Mouse (Mus musculus): ENCODE data around the gene Npas4. TPM values are rescaled to one million over a fixed set of nuclear protein-coding genes. Genes with fewer than 3 reads are reported as not detected.

The Npas4 gene
- polyA plus RNA-seq, 1 experiment = 0.02 TPM

DNA sequence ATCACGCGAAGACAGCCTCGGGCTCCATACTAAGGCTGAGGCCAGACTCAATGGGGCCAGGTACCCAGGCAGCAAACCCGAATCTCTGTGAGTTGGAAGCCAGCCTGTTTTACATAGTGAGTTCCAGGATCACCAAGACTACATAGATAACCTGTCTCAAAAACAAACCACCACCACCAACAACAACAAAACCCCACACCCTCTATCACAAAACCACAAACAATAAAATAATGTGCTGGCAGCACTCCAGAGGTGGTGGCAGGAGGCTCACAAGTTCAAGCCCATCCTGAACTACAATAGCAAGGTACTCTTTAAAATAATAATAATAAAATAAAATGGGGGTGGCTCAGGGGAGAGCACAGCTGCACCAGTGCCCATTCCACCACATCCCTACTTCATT is 46.5 kb upstream of the Npas4 start:
- Histone ChIP-seq H3K79me2 (ENCODE audit: control insufficient read depth, insufficient read depth) (peaks cover 13% of the 10 kb centered on the region), H3K27me3 (ENCODE audit: control insufficient read depth, insufficient read depth, insufficient read length) (no peaks in the 10 kb centered on the region), H3K36me3 (ENCODE audit: control insufficient read depth, insufficient read depth) (peaks cover 5% of the 10 kb centered on the region), H3ac (ENCODE audit: control insufficient read depth, insufficient read length) (no peak overlapping the region), H3K4me2 (ENCODE audit: low read depth) (no peak overlapping the region), H3K4me3 (no peak overlapping the region)
- TF ChIP-seq SRF (IDR thresholded peaks at IDR 0.05; ENCODE audit: control insufficient read depth, insufficient read length, low read depth) (no peak), TCF12 (IDR thresholded peaks at IDR 0.05; ENCODE audit: insufficient read depth, poor library complexity, severe bottlenecking) (no peak)

DNA sequence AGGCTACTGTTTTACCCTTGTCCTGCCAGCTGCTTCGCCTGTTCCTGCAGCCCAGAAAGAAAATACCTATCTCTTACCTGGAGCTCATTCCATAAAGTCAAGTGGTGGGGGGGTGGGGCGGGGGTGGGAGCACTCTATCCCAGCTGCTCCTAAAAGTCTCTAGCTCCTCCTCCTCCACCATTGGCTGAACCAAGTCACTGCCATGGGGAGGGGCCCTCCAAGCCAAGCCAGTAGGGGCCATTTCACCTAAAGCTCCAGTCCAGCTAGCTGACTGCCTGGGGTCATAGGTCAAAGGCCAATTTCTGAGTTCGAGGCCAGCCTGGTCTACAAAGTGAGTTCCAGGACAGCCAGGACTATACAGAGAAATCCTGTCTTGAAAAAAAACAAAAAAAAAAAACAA is 42.6 kb upstream of the Npas4 start:
- no peak for TF ChIP-seq REST (IDR thresholded peaks at IDR 0.05; ENCODE audit: insufficient read depth, insufficient read length)
- Histone ChIP-seq H3ac (ENCODE audit: control insufficient read depth, insufficient read length) (no peak overlapping the region), H3K4me2 (ENCODE audit: low read depth) (no peak overlapping the region), H3K79me2 (ENCODE audit: control insufficient read depth, insufficient read depth) (no peaks in the 10 kb centered on the region), H3K36me3 (ENCODE audit: control insufficient read depth, insufficient read depth) (peaks cover 7% of the 10 kb centered on the region), H3K27me3 (ENCODE audit: control insufficient read depth, insufficient read depth, insufficient read length) (no peaks in the 10 kb centered on the region), H3K4me3 (no peak overlapping the region)

DNA sequence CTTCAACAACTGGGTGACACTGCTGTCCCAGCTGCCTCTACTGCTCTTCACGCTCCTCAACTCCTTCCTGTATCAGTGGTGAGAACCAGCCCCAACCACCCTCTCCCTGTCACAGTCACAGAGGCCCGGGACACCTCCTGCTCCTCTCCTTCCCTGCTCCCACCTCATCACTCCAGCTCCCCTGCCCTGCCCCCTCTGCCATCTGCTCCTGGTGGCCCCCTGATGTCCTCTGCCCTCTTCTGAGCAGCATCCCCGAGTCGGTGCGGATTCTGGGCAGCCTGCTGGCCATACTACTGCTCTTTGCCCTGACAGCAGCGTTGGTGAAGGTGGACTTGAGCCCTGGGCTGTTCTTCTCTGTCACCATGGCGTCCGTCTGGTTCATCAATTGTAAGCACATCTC is 36.0 kb upstream of the Npas4 start:
- H3K4me3 ChIP-seq = no peak overlapping the region
- TF ChIP-seq USF1 (IDR thresholded peaks at IDR 0.05; ENCODE audit: low read depth) (no peak), REST (IDR thresholded peaks at IDR 0.05; ENCODE audit: insufficient read depth, insufficient read length) (no peak), TCF3 (IDR thresholded peaks at IDR 0.05; ENCODE audit: insufficient read length, low read depth) (no peak), MYOG (IDR thresholded peaks at IDR 0.05; ENCODE audit: control insufficient read depth in 1 of 3, insufficient read depth in 1 of 3, insufficient read length in 2 of 3, low read depth in 2 of 3) (no peak), E2F4 (IDR thresholded peaks at IDR 0.05; ENCODE audit: insufficient read depth) (no peak), TCF12 (IDR thresholded peaks at IDR 0.05; ENCODE audit: insufficient read depth, poor library complexity, severe bottlenecking) (no peak), SRF (IDR thresholded peaks at IDR 0.05; ENCODE audit: control insufficient read depth, insufficient read length, low read depth) (no peak), CEBPB (IDR thresholded peaks at IDR 0.05; ENCODE audit: insufficient read depth, poor library complexity, severe bottlenecking) (no peak), POLR2A (IDR thresholded peaks at IDR 0.05; ENCODE audit: insufficient read length, low read depth) (no peak), POLR2AphosphoS2 (IDR thresholded peaks at IDR 0.05; ENCODE audit: insufficient read length, low read depth) (no peak), MAX (IDR thresholded peaks at IDR 0.05; ENCODE audit: low read depth) (no peak), MYOD1 (IDR thresholded peaks at IDR 0.05; ENCODE audit: control insufficient read depth in 1 of 3, insufficient read length in 2 of 3, low read depth in 2 of 3) (no peak)
- H3K27me3 ChIP-seq (ENCODE audit: control insufficient read depth, insufficient read depth, insufficient read length) = no peaks in the 10 kb centered on the region
- H3K4me2 ChIP-seq (ENCODE audit: low read depth) = no peak overlapping the region
- peaks cover 5% of the 10 kb centered on the region for H3K79me2 ChIP-seq (ENCODE audit: control insufficient read depth, insufficient read depth)
- no peaks in the 10 kb centered on the region for H3K36me3 ChIP-seq (ENCODE audit: control insufficient read depth, insufficient read depth)
- no peak overlapping the region for H3ac ChIP-seq (ENCODE audit: control insufficient read depth, insufficient read length)

DNA sequence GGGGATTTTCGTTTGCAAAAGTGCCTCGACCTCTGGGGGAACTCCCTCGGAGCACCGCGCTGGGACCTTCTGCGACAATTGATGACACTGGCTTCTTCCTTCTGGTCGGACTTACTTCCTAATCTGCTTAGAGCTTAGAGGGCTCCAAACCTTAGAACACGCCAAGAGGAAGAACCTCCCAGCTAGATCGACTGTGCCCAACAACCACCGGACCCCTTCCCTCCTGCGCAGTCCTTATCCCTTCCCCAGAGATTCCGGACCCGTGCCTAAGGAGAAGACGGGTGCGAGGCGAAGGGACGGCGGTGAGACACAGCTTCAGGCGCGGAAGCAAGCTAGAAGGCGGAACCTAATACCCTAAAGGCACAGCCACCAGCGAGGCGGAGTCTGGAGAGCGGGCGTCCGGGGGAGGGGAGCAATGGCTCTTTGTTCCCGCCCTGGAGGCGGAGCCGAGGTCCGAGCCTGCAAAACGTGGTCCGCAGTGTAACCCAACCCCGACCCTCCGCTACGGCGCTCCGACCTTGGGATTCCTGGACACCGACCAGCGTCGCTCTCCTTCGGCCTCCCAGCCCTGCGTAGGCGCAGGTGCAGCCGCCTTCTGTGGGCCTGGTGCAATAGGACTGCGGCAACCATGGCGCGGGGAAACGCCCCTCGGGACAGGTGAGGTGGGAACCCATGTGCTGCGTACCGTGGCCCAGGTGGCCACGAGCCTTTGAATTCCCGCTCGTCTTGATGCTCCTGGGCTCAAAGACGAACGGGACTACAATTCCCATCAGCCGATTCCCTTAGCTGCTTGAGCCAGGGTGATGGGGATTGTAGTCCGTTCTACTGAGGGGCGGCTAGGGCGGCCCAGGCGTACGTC is 33.7 kb upstream of the Npas4 start, which contains the start of gene Slc29a2:
TSS of gene Slc29a2 (plus strand) at position 240 of the 859 bp plus-strand sequence.
- Histone ChIP-seq H3ac (ENCODE audit: control insufficient read depth, insufficient read length) (peak within 1 kb of the TSS; percentile 10), H3K4me2 (ENCODE audit: low read depth) (peak within 1 kb of the TSS; percentile 90), H3K27me3 (ENCODE audit: control insufficient read depth, insufficient read depth, insufficient read length) (no peaks in the 10 kb centered on the region), H3K36me3 (ENCODE audit: control insufficient read depth, insufficient read depth) (no peaks in the 10 kb centered on the region), H3K79me2 (ENCODE audit: control insufficient read depth, insufficient read depth) (peaks cover 5% of the 10 kb centered on the region), H3K4me3 (peak within 1 kb of the TSS; percentile 70)
- peak; percentile 95 for TF ChIP-seq POLR2A (IDR thresholded peaks at IDR 0.05; ENCODE audit: insufficient read length, low read depth)
- TF ChIP-seq SRF (IDR thresholded peaks at IDR 0.05; ENCODE audit: control insufficient read depth, insufficient read length, low read depth) = peak; percentile 69
- no peak for TF ChIP-seq TCF3 (IDR thresholded peaks at IDR 0.05; ENCODE audit: insufficient read length, low read depth)
- TF ChIP-seq MYOG (IDR thresholded peaks at IDR 0.05; ENCODE audit: control insufficient read depth in 1 of 3, insufficient read depth in 1 of 3, insufficient read length in 2 of 3, low read depth in 2 of 3) = peak in 2 of 3 experiments; percentile 5 to 36
- no peak for TF ChIP-seq TCF12 (IDR thresholded peaks at IDR 0.05; ENCODE audit: insufficient read depth, poor library complexity, severe bottlenecking)
- TF ChIP-seq E2F4 (IDR thresholded peaks at IDR 0.05; ENCODE audit: insufficient read depth) = no peak
- TF ChIP-seq POLR2AphosphoS2 (IDR thresholded peaks at IDR 0.05; ENCODE audit: insufficient read length, low read depth) = peak; percentile 96
- TF ChIP-seq REST (IDR thresholded peaks at IDR 0.05; ENCODE audit: insufficient read depth, insufficient read length) = peak; percentile 38
- TF ChIP-seq USF1 (IDR thresholded peaks at IDR 0.05; ENCODE audit: low read depth) = no peak
- TF ChIP-seq MAX (IDR thresholded peaks at IDR 0.05; ENCODE audit: low read depth) = no peak
- TF ChIP-seq CEBPB (IDR thresholded peaks at IDR 0.05; ENCODE audit: insufficient read depth, poor library complexity, severe bottlenecking) = no peak
- peak in 1 of 3 experiments; percentile 41 for TF ChIP-seq MYOD1 (IDR thresholded peaks at IDR 0.05; ENCODE audit: control insufficient read depth in 1 of 3, insufficient read length in 2 of 3, low read depth in 2 of 3)

DNA sequence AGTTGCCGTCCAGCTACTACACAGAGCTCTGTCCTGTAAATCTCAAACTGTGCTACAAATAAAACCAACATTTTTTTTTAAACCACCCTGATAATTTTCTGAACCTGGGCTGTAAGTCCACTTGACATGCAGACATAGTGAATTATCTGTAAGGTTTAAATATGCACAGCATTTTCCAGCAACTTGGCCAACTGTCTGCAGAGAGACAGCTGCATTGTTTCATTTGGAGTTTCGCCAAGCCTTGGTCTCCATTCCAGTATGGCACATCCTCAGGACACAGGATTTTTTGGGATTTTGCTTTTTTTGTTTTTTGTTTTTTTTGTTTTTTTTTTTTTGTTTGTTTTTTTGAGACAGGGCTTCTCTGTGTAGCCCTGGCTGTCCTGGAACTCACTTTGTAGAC is 31.3 kb upstream of the Npas4 start:
- no peak overlapping the region for H3K4me3 ChIP-seq
- TF ChIP-seq REST (IDR thresholded peaks at IDR 0.05; ENCODE audit: insufficient read depth, insufficient read length) = no peak
- TF ChIP-seq POLR2AphosphoS2 (IDR thresholded peaks at IDR 0.05; ENCODE audit: insufficient read length, low read depth) = no peak
- TF ChIP-seq MYOD1 (IDR thresholded peaks at IDR 0.05; ENCODE audit: control insufficient read depth in 1 of 3, insufficient read length in 2 of 3, low read depth in 2 of 3) = peak; percentile 61 to 83 (median 83)
- no peak for TF ChIP-seq CEBPB (IDR thresholded peaks at IDR 0.05; ENCODE audit: insufficient read depth, poor library complexity, severe bottlenecking)
- TF ChIP-seq E2F4 (IDR thresholded peaks at IDR 0.05; ENCODE audit: insufficient read depth) = no peak
- no peak for TF ChIP-seq POLR2A (IDR thresholded peaks at IDR 0.05; ENCODE audit: insufficient read length, low read depth)
- no peak for TF ChIP-seq USF1 (IDR thresholded peaks at IDR 0.05; ENCODE audit: low read depth)
- TF ChIP-seq MYOG (IDR thresholded peaks at IDR 0.05; ENCODE audit: control insufficient read depth in 1 of 3, insufficient read depth in 1 of 3, insufficient read length in 2 of 3, low read depth in 2 of 3) = peak in 2 of 3 experiments; percentile 46 to 67
- no peak for TF ChIP-seq SRF (IDR thresholded peaks at IDR 0.05; ENCODE audit: control insufficient read depth, insufficient read length, low read depth)
- TF ChIP-seq TCF3 (IDR thresholded peaks at IDR 0.05; ENCODE audit: insufficient read length, low read depth) = no peak
- TF ChIP-seq TCF12 (IDR thresholded peaks at IDR 0.05; ENCODE audit: insufficient read depth, poor library complexity, severe bottlenecking) = peak; percentile 51
- no peaks in the 10 kb centered on the region for H3K36me3 ChIP-seq (ENCODE audit: control insufficient read depth, insufficient read depth)
- H3K79me2 ChIP-seq (ENCODE audit: control insufficient read depth, insufficient read depth) = peaks cover 5% of the 10 kb centered on the region
- peak overlapping the region; percentile 40 for H3K4me2 ChIP-seq (ENCODE audit: low read depth)
- no peaks in the 10 kb centered on the region for H3K27me3 ChIP-seq (ENCODE audit: control insufficient read depth, insufficient read depth, insufficient read length)
- no peak overlapping the region for H3ac ChIP-seq (ENCODE audit: control insufficient read depth, insufficient read length)

Data from myocyte (in vitro differentiated cells).